Mouse (Mus musculus): ENCODE data around the gene Zfp629.

The Zfp629 gene

GRCm38 (mm10) chr7:127561340-127561858 is 54.2 kb downstream of the Zfp629 start, which contains the start of gene Tmem265:
Gene Tmem265, plus strand, starts transcription at chr7:127561390.
- peak; percentile 14 for DNase-seq

DNA sequence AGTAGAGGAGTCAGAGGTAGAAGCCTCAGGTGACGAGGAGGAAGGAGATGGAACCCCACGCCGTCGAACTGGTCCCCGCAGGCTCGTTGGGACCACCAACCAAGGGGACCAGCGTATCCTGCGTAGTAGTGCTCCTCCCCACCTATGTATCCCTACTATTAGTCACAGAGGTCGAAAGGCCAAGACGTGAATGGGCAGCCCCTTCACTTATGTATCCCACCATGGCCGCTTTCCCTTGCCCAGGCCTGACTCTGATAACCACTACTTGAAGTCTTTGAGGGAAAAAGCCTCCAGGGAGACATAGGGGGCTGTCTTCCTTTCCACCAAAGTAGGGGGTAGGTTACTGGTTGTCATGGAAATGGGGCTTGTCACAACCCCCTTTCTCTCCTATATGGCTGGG is 55.0 kb downstream of the Zfp629 start:
- DNase-seq: no peak
